Mouse (Mus musculus): Measurements from ENCODE around the gene Tent5c. TPM values are rescaled to one million over a fixed set of nuclear protein-coding genes. Genes with fewer than 3 reads are reported as not detected.
"Not testable (repeated sequence)": the region's sequence is repeated elsewhere in the genome, so short reads cannot be mapped to it uniquely, and the experiment has no call there.

Tent5c gene
- total and polyA plus RNA-seq, 3 experiments, result 0.73 to 6.8 (median 6.0) TPM

DNA sequence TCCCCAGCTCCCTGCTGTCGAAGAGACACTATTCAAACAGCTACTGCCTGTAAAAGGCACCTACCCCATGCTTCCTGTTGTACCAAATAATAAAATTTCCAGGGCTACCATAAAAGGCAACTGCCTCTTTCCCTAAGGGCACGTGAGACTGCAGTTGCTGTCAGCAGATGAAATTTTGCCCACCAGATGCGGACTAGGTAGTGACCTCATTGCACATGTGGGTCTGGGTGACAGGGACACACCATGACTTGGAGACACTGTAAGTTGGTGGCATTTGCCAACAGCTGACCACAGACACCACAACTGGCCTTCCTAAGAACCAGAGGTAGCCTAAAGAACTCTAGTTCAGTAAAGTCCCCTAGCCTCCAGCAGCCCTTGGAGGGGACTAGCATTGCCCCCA is 50.0 kb downstream of the Tent5c start:
- DNase-seq, result no peak

DNA sequence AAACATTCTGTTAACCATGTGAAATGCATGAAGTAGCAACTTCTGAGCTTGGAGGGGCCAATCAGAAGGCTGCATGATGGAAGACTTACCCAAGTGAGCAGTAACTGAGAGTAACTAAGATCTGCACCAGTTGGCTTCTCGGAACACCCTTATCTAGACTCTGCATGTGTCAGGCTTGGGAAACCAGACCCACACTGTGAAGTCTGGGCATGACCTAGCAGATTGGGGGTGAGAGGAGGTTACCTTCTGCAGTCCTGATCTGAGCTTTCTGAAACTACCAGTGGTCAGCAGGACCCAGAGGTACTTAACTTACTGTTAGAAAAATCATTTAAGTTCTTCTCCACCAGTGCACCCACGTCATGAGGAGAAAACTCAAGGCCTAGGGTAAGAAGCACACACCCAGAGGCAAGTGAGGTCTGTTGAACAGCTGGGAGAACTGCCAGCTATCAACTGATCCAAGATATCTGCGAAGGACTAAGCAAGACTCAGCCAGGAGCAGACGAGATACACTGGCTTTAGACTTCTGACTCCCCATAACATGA is 50.6 kb downstream of the Tent5c start:
- peak; percentile 7 for DNase-seq

GRCm38 (mm10) chr3:100436756-100437155 is 52.4 kb downstream of the Tent5c start:
- DNase-seq, result no peak

DNA sequence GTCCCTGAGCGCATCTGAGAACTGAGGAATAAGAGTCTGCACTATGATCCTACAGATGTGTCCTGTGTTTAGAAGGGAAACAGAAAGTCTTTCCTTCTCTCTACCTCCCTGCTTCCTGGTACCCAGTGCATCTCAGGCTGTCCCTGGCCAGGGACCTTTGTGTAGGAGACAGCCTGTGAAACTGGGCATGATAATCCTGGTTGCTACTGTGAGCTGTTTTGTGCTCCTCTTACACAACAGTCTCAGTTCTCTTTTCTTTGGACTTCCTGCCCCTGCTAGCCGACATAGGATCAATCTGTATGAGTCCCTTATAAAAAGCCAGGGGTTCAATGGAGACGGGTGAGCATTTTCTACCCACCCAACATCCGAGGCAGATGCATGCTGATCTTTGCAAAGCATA is 57.4 kb downstream of the Tent5c start:
- no peak for DNase-seq

GRCm38 (mm10) chr3:100430731-100431130 is 58.4 kb downstream of the Tent5c start:
- peak; percentile 15 for DNase-seq

DNA sequence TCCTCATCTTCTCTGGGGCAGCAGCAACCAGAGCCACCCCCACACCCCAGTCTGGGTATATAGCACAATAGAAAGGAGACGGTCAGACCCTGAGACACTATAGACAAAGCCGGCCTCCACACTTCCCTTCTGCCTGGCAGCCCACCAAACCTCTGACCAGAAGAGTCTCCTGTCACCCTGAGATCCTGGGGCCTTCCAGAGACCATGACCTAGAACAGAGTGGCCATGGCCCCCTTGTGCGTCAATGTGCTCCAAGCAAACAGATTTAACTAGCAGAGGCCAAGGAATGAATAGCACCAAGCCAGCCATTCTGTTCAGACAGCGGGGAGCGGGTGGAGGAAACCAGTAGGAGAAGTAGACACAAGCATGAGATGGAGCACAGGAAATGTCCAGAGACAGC is 59.0 kb downstream of the Tent5c start:
- peak; percentile 19 for DNase-seq

GRCm38 (mm10) chr3:100429667-100430066 is 59.5 kb downstream of the Tent5c start:
- no peak for DNase-seq

DNA sequence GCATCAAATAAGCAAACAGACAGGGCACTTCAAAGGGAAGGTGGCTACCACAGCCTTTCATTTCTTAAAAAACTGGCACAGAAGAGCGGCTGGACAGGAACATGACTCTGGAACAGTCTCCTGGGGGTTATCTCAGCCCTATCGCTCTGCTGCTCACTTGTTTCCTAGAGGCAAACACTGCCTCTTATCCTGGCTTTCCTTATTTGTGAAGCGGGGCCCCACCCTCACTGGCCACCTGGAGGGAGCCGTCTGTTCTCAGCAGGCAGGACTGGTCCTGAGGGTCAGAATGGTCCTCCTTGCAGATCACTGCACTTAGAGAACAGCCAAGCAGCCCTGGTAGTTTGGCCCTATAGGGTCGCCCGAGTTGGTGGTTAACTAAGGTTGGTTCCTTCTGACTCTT is 61.6 kb downstream of the Tent5c start:
- no peak for DNase-seq

- peak; percentile 44 for DNase-seq
Observed at GRCm38 (mm10) chr3:100422392-100423167, 66.5 kb downstream of the Tent5c start.

- no peak for DNase-seq
Observed at GRCm38 (mm10) chr3:100421354-100421753, 67.8 kb downstream of the Tent5c start.

DNA sequence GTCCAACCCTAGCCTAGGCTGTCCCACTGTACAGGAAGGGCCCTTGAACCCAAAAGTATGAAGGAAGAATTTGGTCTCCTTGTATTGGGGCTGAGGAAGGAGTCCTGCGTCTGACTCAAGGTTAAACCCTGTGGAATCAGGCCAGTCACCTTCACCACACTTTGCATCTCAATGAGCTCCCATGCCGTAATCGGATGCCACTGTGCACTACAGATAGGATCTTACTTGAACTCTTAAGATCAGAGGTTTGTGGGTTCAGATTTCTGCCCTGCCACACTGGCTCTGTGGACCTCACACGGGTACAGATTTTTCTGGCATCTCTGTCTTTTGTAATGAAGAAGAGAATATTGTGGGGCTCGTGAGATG is 68.5 kb downstream of the Tent5c start:
- no peak for DNase-seq

DNA sequence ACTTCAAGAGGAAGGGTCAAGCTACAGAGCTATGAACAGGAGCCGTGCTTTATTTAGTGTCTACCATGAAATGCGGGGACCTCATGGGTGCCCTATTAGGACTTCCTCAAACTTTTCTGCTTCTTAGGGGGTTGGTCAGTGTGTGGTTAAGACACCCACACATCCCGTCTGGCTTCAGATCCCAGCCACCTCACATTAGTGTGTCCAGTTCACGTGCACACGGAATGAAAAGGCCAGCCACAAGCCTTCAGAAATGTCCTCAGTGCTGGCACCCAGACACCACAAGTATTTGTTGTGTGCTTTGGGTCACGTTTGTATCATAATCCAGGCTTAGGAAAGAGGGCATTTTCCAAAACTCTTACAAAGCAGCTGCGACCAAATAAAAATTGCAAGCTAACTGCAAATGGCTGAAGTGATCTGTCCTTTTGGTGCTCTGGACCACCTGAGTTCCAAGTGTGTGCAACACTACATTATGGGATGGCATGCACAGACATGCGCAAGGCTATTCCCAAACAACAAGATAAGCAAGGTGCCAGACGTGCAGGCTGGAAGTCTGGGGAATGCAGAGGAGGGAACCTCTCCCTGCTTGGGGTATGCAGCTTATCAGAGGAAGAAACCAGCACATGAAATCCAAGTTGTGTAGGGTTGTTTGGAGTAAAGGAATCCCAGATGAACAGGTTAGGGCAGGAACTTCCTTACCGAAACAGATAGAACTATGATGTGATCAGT is 69.0 kb downstream of the Tent5c start:
- no peak for DNase-seq

DNA sequence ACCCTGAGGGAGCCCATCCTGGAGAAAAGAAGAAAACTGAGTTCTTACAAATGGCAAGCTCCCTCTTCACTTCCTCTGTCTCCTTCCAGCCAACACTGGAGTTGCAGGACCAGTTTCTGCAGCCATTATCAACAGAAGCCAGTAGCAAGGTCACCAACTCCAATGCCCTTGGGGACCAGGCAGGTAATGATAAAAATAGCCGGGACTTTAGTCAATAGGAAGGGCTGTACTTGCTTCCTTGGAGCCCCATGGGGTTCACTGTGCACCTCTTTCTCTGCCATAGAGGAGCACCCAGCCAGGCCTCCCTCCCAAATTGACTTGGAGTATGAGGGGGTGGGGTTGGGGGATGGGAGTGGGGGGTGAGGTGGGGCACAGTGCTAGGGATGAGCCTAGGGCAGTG is 70.7 kb downstream of the Tent5c start:
- DNase-seq, result no peak

DNA sequence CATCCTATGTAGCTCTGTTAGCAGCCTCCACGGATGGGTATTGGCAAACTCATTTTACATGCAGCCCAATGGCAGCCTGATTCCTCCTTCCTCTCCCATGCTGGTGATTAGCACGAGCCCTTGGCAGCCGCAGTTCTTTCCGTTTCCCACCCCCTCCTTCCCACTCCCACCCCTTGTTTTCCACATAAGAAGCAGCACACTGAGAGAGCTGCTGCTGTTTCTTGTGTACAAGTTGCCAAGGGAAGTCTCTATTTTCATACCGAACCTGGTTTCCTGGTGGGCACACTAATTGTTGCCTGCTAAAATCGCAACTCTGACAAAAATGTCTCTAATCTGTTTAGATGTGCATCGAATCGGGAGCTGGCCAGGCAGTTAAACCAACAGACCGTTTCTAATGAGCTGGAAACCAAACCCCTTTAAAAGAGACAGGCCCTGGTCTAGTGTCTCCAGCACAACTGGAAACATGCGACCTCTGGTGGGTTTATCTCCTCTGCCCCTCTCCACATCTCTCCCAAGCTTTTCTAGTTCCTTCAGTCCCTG is 71.3 kb downstream of the Tent5c start:
- no peak for DNase-seq

DNA sequence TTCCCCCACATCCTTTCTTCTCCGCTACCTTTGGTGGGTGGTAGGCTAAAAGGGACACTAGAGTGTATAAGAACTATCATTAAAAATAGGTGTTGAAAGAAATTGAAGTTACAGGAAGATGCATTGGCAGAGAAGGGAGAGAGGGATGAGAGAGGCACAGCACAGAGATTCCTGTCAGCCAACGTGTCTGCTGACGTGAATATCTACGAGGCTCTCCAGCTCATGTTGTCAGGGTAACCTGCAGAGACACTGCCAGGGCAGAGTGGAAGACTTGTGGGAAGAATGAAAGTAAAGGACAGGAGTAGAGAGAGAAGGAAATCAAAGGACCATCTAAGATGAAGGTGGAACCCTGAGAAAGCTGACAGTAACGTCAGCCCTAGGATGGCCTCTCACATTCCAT is 73.5 kb downstream of the Tent5c start:
- DNase-seq, result no peak

- DNase-seq, result not testable (repeated sequence)
Observed at GRCm38 (mm10) chr3:100413586-100413985, 75.5 kb downstream of the Tent5c start.

- DNase-seq, result no peak
Observed at GRCm38 (mm10) chr3:100411945-100412344, 77.2 kb downstream of the Tent5c start.

DNA sequence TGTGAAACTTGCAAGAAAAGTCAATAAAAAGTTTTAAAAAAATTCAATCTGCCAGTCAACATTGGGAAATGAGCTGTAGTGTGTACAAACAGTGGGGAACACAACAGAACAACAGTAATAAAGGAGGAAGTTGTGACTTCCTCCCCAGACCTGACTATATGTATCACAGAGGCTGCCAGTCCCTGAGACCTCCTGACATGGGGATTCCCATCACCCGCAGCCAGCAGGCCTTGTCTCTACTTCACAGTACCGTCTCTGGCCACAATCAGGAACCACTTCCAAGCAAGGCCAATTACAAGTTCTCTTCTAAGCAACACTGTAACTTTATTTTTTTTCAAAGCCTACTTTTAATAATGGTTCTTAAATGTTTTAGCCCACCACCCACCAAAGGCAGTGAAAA is 79.8 kb downstream of the Tent5c start:
- DNase-seq, result no peak

GRCm38 (mm10) chr3:100408351-100409043 is 80.6 kb downstream of the Tent5c start:
- DNase-seq, result no peak

DNA sequence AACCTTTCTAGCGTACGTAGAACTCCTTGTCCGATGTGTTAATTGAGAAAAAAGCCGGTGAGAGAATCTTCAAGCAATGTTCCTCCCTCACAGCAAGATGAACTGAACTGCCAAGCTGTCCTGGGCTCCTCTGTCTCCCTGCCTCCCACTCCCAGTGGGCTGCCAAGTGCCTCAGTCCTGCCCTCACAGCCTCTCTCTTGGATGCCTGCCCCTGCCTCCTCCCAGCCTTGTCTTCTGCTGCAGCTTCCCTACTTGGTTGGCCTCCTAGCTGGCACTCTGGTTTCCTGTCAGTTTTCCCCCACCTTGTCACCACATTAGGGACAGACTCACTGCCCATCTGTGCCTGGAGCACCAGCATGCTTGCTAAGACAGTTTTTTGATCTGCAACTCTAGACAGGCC is 86.5 kb downstream of the Tent5c start:
- DNase-seq, result no peak
